Mouse (Mus musculus): ENCODE results near the gene Aven.

The Aven gene

GRCm38 (mm10) chr2:112676721-112677120 is 184.0 kb downstream of the Aven start:
- DNase-seq: no peak

- DNase-seq: no peak
Measured at GRCm38 (mm10) chr2:112677246-112677645, 184.5 kb downstream of the Aven start.

- DNase-seq: no peak
Measured at GRCm38 (mm10) chr2:112681817-112682216, 189.1 kb downstream of the Aven start.
